Mouse (Mus musculus): ENCODE results near the gene Nfib. TPM values are rescaled to one million over a fixed set of nuclear protein-coding genes. Genes with fewer than 3 reads are reported as not detected.

The Nfib gene
- total and polyA plus RNA-seq, 3 experiments: not detected

- no peaks in the 10 kb centered on the region for H3K27me3 ChIP-seq (ENCODE audit: control insufficient read depth in 1 of 2, insufficient read depth in 2 of 2, low read length in 2 of 2)
- no peak for DNase-seq (ENCODE audit: low read depth, low spot score)
- no peak overlapping the region for H3K27ac ChIP-seq (ENCODE audit: control insufficient read depth, low read depth, low read length)
- H3K9me3 ChIP-seq (replicated peaks; ENCODE audit: insufficient read depth, low read length): no peaks in the 10 kb centered on the region
- TF ChIP-seq SIN3A (IDR thresholded peaks at IDR 0.05; ENCODE audit: low read length) (no peak), TCF12 (IDR thresholded peaks at IDR 0.05; ENCODE audit: low read depth, low read length) (no peak), MAX (IDR thresholded peaks at IDR 0.05; ENCODE audit: low read length) (no peak), UBTF (IDR thresholded peaks at IDR 0.05; ENCODE audit: borderline replicate concordance, insufficient read depth, low read depth, low read length) (no peak), RAD21 (IDR thresholded peaks at IDR 0.05; ENCODE audit: low read depth, low read length) (no peak), MYB (IDR thresholded peaks at IDR 0.05; ENCODE audit: low read depth, low read length) (no peak), MXI1 (IDR thresholded peaks at IDR 0.05; ENCODE audit: low read depth, low read length) (no peak), TBP (IDR thresholded peaks at IDR 0.05; ENCODE audit: low read depth, low read length) (no peak), JUND (IDR thresholded peaks at IDR 0.05; ENCODE audit: low read depth, low read length) (no peak), ZC3H11A (IDR thresholded peaks at IDR 0.05; ENCODE audit: low read depth, low read length) (no peak)
- H3K9ac ChIP-seq (ENCODE audit: control insufficient read depth, low read depth, low read length, poor library complexity, severe bottlenecking): no peak overlapping the region
- no peaks in the 10 kb centered on the region for H3K36me3 ChIP-seq (ENCODE audit: control insufficient read depth in 1 of 2, insufficient read depth in 2 of 2, low read length in 2 of 2)
- H3K79me2 ChIP-seq (ENCODE audit: control insufficient read depth, insufficient read depth, low read length, poor library complexity): no peaks in the 10 kb centered on the region
- no peaks in the 10 kb centered on the region for H3K4me1 ChIP-seq (ENCODE audit: control insufficient read depth in 1 of 2, insufficient read depth in 2 of 2, low read length in 2 of 2)
- no peak overlapping the region for H3K4me3 ChIP-seq (ENCODE audit: control insufficient read depth in 1 of 2, insufficient read depth in 1 of 2, low read depth in 2 of 2, low read length in 2 of 2)
Measured at GRCm38 (mm10) chr4:82246290-82246689, 459.3 kb downstream of the Nfib start.

Other genes starting within 250 kb of the Nfib start
- gene Zdhhc21, start 154.2 kb upstream of the Nfib start, total RNA-seq (2012; rRNA removed): 6.3 and 6.5 TPM in 2 replicates
- 1 to 10 TPM in 1 of 2 experiments, not detected in 1; 7.8 TPM for gene Zdhhc21, start 154.2 kb upstream of the Nfib start, polyA plus RNA-seq (2012; ENCODE audit: insufficient read depth in 1 of 2, insufficient read length in 2 of 2, low read depth in 1 of 2, low replicate concordance in 2 of 2, missing spikeins in 1 of 2)
- not detected in 2 replicates for gene Cer1, start 179.4 kb upstream of the Nfib start, total RNA-seq (2012; rRNA removed)
- gene Cer1, start 179.4 kb upstream of the Nfib start, polyA plus RNA-seq (2012; ENCODE audit: insufficient read depth in 1 of 2, insufficient read length in 2 of 2, low read depth in 1 of 2, low replicate concordance in 2 of 2, missing spikeins in 1 of 2): not detected